Comparison of ENCODE assay signal across 17 mouse cellular contexts in the genomic region with DNA sequence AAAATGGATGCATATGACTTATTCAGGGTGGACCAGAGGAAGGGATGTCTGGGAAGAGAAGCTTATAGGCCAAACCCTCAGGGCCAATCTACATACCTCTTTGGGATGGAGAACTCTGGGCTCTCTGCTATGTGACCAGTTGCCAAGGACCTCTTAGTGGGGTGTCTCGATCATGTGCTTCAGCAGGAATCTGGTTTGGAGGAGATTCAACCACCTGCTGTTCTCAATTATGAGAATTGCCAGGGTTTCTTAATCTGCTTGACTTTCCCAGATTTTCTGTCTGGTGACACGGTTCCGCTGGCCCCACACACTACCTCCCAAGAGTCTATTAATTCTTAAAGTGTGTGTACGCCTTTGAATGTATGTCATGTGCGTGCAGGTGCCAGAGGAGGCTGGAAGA. TPM values are rescaled to one million over a fixed set of nuclear protein-coding genes. Genes with fewer than 3 reads are reported as not detected.
"Had no signal": no experiment of that assay in that cellular context is flagged by ENCODE, and none has a peak within 500 bp of the region (broad histone marks: within the 10 kb centered on the region; RNA-seq: fewer than 3 reads in every experiment).

No protein-coding gene starts in this region.

- H3K27me3 ChIP-seq: liver, embryonic 13.5 days; lung, embryonic 15.5 days; neural tube, embryonic 12.5 days had no signal

- H3K27ac ChIP-seq: liver, embryonic 13.5 days; lung, embryonic 15.5 days; neural tube, embryonic 12.5 days; stomach, postnatal 0 days had no signal

- H3K4me2 ChIP-seq: liver, embryonic 13.5 days; lung, embryonic 15.5 days; neural tube, embryonic 12.5 days had no signal

- H3K9ac ChIP-seq: liver, embryonic 13.5 days; liver, postnatal 0 days; lung, embryonic 15.5 days; neural tube, embryonic 12.5 days had no signal

- H3K4me3 ChIP-seq: liver, embryonic 13.5 days; lung, embryonic 15.5 days; neural tube, embryonic 12.5 days had no signal

- H3K4me1 ChIP-seq: liver, embryonic 13.5 days; lung, embryonic 15.5 days; neural tube, embryonic 12.5 days had no signal

- H3K9me3 ChIP-seq: liver, embryonic 13.5 days; lung, embryonic 15.5 days had no signal

- H3K36me3 ChIP-seq: liver, embryonic 13.5 days; lung, embryonic 15.5 days; neural tube, embryonic 12.5 days had no signal

- DNase-seq: kidney, postnatal 10 days; left cerebral cortex, postnatal 4 days; liver; liver, embryonic 13.5 days; liver, postnatal 0 days; midbrain, embryonic 14.5 days; thymus, postnatal 4 days had no signal

- ATAC-seq: liver, postnatal 0 days had no signal

RNA-seq across cellular contexts. Expression of gene Fam187b, which starts 20.4 kb away (rescaled TPM):
- total RNA-seq: monocyte, adult 5-6 weeks had no signal

RNA-seq across cellular contexts. Expression of gene Hamp, which starts 50.2 kb away (rescaled TPM):
- total RNA-seq: layer of hippocampus, adult 8-10 months; layer of hippocampus, postnatal 14 days; left cerebral cortex, adult 18-20 months; left cerebral cortex, postnatal 10 days; left cerebral cortex, postnatal 4 days; monocyte, adult 5-6 weeks; neutrophil, adult 5-6 weeks had no signal
- polyA plus RNA-seq: kidney, embryonic 14.5 days; lung, embryonic 15.5 days; midbrain, embryonic 14.5 days; neural tube, embryonic 12.5 days had no signal
